Mouse (Mus musculus): ENCODE measurements around the gene Chrm3.

Gene Chrm3

GRCm38 (mm10) chr13:10066829-10067618 lies 293.6 kb downstream of the Chrm3 start:
- DNase-seq: no peak

DNA sequence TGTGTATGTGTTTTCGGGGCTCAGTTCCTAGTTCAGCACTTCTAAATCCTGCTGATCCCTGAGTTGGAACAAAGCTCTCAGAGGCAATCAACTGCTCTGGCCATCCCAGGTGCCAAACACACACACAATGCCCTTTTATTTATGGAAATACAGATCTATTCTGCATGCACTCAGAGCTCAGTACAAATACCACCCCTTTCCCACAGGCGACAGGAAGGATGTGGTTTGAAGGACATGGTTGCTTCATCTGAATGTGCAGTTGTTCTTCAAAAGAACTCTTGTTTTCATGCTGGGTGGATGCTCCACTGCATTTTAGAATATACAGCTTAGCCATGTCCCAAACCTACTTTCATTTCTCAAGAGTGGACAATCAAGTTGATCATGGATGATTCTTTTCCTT lies 294.9 kb downstream of the Chrm3 start:
- peak; percentile 7 for DNase-seq

DNA sequence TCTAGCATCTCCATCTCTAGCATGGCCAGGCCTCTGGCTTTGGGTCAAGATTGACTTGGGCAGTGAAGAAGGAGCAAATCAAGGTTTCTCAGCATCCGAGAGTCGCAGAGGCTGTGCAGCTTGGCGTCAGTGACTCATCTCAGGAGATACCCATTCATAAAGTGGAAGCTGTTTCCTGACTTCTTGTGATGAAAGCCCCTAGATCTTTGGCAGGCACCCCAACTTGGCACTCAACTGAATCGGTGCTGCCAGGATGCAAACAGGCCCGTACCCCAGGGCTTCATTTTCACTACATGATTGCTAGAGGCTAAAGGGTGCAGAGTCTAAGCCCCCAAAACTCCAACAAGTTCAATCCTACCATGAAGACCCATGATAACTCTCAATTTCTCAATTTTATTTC lies 298.0 kb downstream of the Chrm3 start:
- peak; percentile 45 for DNase-seq

GRCm38 (mm10) chr13:10058993-10059392 lies 301.7 kb downstream of the Chrm3 start:
- DNase-seq: no peak

- no peak for DNase-seq
Observed at GRCm38 (mm10) chr13:10057644-10058198, 302.9 kb downstream of the Chrm3 start.

- no peak for DNase-seq
Observed at GRCm38 (mm10) chr13:10054086-10054485, 306.6 kb downstream of the Chrm3 start.

GRCm38 (mm10) chr13:10053301-10053889 lies 307.3 kb downstream of the Chrm3 start:
- no peak for DNase-seq

- DNase-seq: peak; percentile 5
Observed at GRCm38 (mm10) chr13:10045651-10046350, 314.8 kb downstream of the Chrm3 start.

DNA sequence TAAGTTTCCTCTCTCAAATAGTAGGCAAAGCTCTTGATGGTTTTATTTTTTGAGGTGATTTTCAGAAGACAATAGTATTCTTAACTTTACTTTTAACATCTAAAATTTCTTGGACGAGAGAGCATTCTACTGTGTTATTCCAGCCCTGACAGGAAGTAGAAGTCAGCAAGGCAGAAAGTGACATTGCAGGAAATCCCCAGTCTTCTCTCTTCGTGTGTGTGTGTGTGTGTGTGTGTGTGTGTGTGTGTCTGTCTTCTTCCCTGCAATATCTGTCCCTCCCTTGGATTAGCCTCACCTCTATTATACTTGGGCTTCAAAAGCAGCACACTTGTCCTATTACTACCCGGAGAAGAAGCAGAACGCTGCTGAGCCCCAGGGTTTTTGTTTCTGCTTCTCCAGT lies 316.6 kb downstream of the Chrm3 start:
- peak; percentile 54 for DNase-seq

GRCm38 (mm10) chr13:10033570-10034399 lies 326.9 kb downstream of the Chrm3 start:
- DNase-seq: no peak

DNA sequence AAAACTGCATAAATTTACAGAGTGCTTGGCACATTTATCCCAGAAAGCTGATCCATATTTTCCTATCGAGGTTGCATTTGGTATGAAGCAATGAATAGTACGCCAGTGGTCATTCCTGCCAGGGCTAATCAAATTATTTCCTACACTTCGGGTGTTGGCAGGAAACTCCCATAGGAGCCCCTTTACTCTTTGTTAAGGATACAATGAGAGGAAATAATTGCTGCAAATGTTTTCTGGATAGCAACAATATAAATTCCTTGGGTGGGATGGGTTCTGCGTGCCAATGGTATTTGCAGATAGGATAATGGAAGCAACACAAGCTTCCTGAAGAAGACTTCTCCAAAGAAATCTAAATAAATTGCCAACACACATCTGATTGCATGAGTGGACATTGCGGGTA lies 329.1 kb downstream of the Chrm3 start:
- DNase-seq: no peak

GRCm38 (mm10) chr13:10029944-10030343 lies 330.7 kb downstream of the Chrm3 start:
- no peak for DNase-seq

DNA sequence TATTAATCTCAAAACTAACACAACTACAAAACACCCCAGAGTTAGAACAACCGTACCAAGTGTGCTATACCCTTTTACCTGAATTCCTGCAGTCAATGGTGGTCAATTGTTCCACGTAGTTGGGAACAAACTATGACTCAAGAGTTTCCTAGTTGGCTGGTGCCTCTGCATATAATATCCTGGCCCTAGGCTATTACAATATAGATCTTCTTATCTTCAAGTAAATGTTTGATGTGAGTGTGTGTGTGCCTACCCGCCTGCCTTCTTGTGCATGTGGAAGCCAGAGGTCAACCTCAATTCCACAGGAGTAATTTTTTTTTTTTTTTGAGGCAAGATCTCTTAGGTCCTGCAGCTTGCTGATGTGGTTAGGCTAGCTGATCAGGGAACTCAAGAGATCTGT lies 335.5 kb downstream of the Chrm3 start:
- DNase-seq: no peak

DNA sequence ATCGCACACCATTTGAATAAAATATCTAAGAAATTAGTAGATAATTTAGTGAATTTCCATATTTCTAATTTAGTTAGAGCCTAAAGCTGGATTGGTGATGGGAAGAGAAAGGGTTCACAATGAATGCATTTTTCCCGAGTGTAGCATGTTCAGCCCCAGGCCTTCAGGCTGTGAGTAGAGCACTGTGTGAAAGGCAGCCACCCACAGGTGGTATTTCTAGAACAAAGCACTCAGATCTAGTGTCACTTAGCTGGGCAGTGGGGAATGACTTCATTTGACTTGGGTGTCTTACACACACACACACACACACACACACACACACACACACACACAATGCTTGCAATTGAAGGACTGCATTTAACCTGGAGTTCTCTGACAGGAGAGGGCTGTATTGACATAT lies 337.5 kb downstream of the Chrm3 start:
- no peak for DNase-seq

GRCm38 (mm10) chr13:10019252-10019651 lies 341.4 kb downstream of the Chrm3 start:
- DNase-seq: no peak

DNA sequence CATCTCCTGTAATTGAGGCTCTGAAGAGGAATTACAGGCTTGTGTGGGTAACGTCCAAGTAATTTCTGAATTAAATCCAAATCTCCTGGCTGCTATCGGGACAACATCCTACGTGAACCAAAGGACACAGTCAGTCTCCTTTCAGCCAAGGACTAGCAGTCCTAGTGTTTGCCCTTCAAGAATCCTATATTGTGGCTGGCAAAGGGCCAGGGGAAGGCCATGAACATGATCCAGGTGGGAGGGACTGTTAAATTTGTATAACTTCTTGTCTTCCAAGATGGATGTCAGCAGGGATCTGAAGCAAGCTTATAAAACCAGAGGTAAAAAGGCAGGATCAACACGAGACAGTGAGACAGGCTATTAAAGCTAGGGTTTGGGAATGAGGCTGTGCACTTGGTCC lies 357.7 kb downstream of the Chrm3 start:
- DNase-seq: no peak

- no peak for DNase-seq
Observed at GRCm38 (mm10) chr13:9997664-9998328, 362.9 kb downstream of the Chrm3 start.

DNA sequence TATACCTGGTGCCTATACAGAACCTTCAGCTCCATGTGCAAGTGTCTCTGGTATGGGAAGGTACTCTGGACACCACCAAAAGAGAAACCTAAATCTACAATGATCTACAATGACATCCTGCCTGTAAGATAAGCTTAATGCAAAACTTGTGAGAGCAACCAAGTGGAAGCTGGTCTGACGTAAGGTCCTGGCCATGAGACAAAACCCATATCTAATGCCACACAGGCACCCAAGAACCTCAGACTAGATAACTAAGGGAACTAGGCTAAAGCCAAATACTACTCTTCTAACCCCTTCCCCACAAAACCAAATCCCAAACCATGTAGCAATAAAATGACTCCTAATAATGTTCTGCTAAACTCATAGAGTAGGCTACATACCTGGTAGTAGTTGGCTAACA lies 364.8 kb downstream of the Chrm3 start:
- DNase-seq: no peak

DNA sequence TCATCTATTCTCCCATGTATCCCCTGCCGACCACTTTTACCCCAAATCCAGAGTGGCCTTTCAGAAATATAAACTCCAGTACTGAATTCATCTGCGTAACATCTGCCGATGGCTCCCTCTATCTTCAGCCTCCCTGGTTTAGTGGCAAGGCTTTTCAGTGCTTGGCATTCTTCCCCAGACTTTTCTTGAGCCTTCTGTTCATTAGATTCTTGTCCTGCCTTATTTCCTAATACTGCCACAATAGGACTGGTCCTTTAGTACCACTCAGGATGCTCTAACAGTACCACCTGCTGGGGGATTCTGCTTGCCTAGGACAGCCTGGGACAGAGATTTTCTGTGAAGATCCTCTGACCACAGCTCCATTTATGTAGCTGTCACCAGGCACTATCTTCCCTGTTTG lies 367.1 kb downstream of the Chrm3 start:
- DNase-seq: no peak

DNA sequence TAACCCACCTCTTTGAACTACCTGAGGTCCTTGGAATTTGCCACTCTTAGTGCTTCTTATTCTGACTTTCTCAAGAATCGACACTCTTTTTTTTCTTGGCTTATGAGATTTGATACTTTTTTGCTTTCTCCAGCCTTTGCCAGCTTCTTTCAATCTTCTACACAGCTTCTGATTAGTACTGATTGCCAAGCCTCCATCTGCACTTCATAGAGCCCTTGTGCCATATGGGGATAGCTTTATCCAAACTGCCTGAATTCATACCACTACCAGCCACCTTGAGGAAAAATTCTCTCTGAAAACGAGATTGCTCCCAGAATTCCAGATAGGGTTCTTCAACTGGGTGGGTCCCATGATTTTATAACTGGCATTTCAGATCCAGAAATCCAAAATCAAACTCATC lies 368.0 kb downstream of the Chrm3 start:
- DNase-seq: no peak

GRCm38 (mm10) chr13:9985648-9986047 lies 375.0 kb downstream of the Chrm3 start:
- no peak for DNase-seq

GRCm38 (mm10) chr13:9983293-9983692 lies 377.4 kb downstream of the Chrm3 start:
- no peak for DNase-seq
